Mouse (Mus musculus) liver, adult (tissue): ENCODE measurements around the gene Kcnab2.

Source experiments
- GATA4 ChIP-seq: IDR thresholded peaks from 2 replicates; pipeline ENCODE4 v1.6.1; 2014; ENCODE audit warnings: mild to moderate bottlenecking, low read length; ENCODE audit not compliant: insufficient replicate concordance

Kcnab2 gene

DNA sequence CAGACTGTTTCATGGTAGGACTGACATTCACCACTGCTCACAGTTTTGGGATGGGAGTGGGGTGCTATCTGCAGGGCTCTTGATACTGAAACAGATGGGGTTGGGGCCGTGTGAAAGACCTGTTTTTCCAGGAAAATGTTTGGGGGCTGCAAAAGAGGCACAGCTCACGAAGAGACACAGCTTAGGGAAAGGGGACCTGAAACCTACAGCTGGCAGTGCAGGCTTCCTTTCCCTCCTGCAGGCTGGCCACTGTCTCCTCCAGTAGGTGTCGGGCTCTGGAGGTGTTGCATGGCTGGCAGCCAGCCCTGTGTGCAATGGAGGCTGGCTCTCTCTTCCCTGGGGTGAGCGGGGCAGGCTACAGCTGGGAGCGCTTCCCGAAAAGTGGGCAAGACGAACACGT lies 49.4 kb downstream of the Kcnab2 start:
- no peak for TF ChIP-seq GATA4

DNA sequence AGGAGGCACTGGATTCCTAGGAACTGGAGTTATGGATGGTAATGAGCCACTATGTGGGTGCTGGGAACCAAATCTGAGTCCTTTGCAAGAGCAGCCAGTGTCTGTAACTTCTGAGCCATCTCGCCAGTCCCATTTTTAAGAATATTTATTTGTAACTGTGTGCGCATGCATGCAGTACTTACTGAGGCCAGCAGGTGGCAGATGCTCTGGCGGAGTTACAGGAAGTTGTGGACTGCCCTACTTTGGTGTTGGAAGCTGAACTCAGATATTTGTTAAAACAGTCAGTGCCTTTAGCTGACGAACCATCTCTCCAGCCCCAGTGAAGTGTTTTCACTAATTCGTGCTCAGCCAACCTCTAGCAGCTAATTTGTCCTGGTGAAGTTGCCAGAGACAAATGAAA lies 52.7 kb downstream of the Kcnab2 start:
- no peak for TF ChIP-seq GATA4

DNA sequence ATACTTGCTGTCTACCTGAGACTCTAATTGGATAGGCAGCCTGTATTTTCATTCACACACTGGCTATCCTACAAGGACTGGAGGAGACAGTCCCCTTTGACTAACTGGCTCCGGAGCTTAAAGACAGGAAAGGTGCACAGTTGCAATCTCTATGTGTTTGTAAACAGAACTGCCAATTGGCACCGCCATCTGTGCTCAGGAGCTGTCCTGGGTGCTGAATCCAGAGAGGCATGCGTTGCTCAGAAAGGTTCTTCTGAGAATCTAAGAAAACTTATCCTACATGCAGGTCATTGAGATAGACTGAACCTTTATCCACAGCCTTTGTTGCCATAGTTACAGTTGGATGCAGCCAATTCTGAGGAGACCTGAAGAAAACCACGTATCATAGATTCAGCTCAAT lies 53.3 kb downstream of the Kcnab2 start:
- TF ChIP-seq GATA4, result no peak

DNA sequence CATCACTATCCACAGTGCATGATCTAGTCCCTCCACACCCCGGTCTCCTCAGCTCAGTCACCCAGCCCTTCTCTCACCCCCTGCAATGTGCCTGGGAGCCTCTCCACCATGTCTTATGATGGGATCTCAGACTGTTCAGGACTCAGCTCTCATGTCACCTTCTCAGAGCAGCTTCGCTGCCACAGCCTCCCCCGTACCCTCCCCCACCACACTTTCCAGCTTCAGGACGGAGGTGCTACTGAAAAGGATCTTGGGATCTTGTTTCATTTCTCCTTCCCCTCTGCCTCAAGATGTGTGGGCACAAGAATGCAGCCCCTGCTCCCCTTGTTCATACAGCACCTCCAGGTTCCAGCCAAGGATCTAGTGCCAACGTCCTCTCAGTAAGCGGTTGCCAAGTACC lies 54.1 kb downstream of the Kcnab2 start:
- TF ChIP-seq GATA4, result no peak

DNA sequence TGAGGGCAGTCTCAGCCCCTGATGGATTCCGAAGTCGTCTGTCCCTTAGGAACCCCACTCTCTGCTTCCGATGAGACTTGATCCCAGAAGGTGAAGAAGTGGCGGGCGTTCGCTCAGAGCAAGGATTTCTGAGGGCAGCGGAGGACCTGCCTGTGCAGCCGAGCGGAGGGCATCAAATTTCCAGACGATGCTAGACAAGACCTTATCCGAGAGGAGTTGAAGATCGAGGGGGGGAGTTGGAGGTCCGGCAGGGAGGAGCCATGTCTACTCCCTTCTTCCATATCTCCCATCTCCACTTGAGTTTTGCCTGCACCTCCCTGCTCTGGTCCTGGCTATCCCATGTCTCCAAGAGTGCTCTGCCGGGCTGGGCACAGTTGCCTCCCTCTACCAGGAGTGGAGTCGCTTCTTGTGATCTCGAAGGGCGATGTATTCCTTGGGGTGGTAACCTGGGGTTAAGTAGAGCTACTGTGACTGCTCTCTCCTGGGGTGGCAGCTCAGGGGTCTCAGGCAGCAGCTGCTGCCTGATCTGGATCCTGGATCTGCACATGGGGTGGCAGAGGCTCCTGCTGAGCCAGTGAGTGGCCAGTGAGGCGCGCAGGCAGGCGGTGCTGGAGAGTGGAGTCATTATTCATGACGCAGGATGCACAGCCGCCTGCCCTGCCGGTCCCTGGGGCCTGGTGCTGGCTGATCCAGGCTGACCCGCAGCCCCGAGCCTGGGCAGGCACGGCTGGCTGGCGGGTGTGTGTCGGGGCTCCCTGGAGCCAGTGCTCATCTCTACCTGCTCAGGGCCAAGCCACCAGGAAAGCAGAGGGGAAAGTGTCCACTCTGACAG lies 59.2 kb downstream of the Kcnab2 start:
- TF ChIP-seq GATA4, result no peak

DNA sequence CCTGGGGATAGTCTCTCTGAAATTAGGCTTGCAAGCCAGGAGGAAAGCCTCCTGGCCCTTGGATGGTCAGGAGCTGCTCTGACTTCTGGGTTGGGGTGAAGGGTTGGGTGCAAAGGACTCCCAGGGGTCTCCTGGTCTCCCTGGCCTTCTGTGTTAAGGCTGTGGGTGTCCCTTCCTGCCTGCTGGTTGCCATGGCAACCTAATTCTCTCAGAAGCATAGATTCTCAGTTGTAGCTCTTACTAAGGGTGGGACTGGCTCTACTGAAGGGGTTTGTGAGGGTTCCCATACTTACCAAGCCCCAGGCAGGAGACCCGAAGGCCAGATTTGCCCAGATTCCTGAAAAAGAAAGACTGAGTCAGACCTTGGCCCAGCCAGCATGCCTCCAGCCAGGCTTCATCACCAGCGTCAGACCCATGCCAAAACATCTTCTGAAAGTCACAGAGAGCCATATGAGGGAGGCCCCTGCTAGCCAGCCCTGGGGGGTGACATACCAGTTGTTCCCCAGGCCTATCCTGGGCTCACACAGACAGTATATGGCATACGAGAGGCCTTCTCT lies 65.1 kb downstream of the Kcnab2 start:
- no peak for TF ChIP-seq GATA4

DNA sequence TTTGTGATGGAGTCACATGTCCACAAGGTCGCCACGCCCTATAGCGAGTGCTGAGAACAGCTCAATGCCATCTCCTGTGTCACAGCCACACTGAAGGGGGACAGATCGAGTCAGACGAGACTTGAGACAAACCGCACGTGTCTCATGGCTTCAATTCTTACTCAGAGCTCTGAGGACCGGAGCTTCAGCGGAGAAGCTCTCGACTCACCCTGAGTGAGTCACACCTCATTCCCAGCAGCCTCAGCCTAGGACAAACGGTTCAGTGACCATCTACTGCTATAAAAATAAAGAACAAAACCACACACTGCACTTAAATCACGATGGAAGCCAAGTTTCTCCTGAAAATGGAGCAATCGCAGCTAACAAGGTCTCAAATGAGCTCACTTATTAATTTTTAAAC lies 66.7 kb downstream of the Kcnab2 start:
- TF ChIP-seq GATA4, result no peak

DNA sequence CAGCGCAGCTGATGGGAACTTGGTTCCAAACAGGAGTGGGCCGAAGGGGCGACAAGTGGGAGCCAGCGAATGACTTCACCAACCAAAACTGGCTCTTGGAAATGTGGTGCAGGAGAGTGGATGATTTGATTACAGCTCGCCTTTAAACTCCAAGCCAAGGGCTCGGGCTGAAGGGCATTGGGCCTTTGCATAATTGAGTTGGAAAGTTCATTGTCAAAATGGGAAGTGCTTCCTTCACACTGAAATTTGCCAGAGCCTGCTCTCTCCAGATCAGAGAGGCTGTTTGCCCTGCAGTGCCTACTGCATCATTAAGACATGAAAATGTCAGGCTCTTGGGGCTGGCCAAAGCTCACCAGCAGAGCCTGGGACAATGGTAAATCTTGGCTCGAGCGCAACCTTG lies 71.1 kb downstream of the Kcnab2 start:
- TF ChIP-seq GATA4, result no peak

DNA sequence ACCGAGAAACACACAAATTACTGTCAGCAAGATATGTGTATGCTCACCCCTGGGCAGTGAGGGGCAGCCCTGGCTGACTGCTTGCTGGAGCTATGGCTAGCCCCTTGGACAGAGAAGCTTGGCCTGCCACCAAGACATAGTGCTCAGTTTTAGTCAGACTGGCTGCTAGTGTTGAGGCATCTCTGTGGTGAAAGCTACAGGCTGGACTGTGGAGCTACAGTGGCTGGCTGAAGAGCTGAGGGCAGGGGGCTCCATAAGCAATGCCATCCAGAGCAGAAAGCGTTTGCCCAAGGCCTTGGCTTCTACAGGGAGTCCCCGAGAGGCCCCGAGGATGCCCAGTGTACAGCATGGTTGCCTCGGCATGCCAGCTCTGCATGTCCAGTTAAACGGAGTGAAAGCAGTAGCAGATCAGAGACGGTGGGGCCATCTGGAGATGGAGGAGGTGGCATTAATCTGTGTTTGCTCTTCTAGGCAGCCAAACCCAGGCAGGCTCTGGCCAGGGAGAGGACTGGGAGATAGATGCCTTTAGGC lies 71.9 kb downstream of the Kcnab2 start:
- TF ChIP-seq GATA4, result no peak

DNA sequence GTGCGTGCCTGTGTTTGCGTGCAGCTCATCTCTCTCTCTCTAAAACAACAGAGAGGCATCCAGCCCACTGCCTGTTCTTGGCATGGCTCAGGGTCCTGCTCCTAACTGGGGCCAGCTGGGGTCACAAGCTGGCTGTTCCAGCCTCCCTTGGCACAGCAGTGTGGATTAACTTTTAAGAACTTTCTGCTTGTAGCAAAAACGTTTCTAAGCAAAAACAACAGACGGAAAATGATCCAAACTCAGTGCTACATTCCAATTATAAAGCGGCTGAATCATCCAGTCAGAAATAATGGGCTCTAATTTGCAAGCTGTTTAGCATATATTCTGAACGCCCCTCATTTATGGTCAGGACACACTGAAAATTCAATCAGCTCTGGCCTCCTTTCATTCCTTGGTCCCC lies 72.5 kb downstream of the Kcnab2 start:
- TF ChIP-seq GATA4, result no peak

DNA sequence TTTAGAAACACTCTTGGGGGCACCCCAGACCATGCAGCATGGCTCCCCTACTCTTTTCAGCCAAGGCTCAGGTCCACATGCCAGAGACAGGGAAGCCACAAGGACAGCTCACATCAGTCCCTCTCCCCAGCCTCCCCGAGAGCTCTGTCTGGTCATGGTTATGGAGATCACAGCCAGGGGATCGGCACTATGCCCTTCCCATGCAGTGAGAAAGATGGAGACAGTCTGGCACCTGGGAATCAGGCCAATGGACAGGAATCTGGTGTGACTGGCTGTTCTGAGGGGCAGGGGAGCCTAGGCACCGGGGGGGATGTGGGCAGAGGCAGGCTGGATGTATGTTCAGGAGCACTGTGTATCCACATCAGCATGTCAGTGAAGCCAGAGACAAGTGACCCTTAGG lies 78.7 kb downstream of the Kcnab2 start:
- no peak for TF ChIP-seq GATA4

DNA sequence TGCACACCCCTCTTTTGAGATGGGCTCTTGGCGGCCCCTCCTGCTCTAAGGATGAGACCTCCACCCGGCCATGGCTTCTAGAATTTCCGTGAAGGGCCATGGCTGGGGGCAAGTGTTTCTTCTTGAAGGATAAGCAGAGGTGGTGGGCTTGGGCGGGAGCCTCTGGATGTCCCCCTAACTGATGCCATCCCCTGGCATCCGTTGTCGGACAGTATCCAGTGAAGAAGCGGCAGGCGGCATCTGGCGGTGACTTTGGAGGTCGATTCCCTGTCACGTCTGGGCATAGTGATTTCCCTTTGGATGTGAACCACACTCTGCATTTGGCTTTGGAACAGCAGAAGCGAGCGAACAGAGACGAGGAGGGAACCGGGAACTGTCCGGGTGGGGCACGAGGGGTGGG lies 85.0 kb downstream of the Kcnab2 start:
- no peak for TF ChIP-seq GATA4

DNA sequence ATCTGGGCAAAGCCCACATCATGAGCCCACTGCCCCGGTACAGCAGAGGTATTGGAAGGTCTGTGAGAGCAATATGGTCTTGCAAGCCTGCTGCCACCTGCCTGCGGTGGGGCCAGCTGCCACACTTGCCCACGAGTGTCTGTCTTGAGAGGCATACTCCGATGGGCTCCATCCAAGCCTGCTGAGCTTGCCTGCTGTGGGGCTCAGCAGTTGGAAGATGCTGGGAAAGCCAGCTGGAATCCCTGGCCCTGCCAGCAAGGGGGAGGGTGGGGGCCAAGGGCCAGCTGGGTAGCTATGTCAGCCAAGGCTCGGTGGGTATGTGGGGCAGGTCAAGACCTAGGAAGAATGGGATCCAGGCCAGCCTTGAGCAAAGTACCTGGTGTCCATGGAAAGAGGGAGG lies 85.5 kb downstream of the Kcnab2 start:
- no peak for TF ChIP-seq GATA4

DNA sequence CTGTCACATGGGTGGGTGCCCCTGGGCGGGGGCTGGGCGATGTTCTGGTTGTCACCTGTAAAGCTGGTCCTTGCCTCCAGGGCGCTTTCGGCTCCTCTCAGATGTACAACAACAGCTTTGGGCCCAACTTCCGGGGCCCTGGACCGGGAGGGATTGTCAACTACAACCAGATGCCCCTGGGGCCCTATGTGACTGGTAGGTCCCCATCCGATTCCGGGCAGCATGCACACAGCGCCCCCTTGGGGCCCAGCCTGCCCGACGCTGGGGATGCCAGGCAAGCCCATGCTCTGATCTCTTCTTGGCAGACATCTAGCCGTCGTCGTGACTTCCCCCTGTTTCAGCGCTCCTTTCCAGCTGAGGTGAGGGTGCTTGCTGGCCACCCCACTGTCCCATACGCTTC lies 92.0 kb downstream of the Kcnab2 start:
- TF ChIP-seq GATA4, result no peak

DNA sequence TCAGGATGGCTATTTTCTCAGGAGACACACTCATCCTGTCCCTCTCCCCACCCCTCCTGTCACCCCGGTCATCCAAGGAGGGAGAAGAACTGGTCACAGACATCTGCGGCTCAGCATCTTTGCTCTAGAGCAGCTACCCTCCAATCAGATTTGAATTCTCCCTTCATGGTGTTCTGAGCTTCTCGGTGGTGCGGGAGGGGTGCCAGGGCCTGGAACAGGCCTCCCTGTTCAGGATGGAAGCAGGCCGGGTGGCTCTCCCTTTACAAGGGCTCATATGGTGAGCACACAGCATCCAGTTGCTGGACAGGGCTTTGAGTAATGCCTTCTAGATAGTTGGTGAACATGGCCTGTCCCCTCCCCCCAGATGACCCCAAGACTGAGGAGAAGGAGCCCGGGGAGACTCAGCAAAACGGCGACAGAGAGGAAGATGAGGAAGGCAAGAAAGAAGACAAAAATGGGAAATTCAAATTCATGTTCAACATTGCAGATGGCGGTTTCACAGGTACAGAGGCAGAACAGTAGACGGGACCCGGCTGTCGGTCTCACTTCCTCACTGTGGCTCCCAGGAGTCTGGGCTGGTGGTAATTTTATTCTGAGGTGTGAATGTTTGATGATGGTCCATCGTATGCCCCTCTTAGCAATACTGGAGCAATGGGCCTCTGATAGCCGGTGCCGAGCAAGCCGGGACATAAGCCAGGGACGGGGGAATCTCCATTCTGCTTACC lies 95.0 kb downstream of the Kcnab2 start:
- TF ChIP-seq GATA4, result no peak

DNA sequence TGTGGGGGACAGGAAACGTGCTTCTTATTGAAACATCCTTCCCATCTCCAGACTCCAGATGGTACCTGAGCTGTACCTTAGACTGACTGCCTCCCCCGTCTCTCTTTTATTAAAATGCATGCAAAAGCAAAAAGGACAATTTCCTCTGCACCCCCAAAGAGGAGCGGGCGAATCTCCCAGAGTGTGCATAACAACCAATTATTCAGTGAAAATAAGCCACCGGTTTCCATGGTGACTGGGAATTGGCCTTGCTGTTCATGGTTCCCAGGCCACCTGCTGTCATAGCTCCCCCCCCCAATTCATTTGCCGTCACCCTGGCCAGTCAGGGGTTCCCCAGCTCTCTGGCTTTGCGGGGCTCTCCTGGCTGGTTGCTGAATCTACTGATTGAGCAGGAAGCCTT lies 112.4 kb downstream of the Kcnab2 start:
- TF ChIP-seq GATA4, result no peak
